Mouse (Mus musculus) spleen, adult 2 months (tissue): ENCODE data around the gene Atf7ip2. TPM values are rescaled to one million over a fixed set of nuclear protein-coding genes. Genes with fewer than 3 reads are reported as not detected.
"Not testable (repeated sequence)": the region's sequence is repeated elsewhere in the genome, so short reads cannot be mapped to it uniquely, and the experiment has no call there.

Source experiments
- DNase-seq, 2 experiments: peaks; one replicate each; pipeline versions ENCODE4 v3.0.0 to v3.0.0-alpha.2; 2012 to 2021; ENCODE audit warnings: low spot score in 2 of 2, low read depth in 1 of 2
- H3K27ac ChIP-seq: fragments of 200-500 bp; 2 replicates; pipeline ENCODE4 v1.5.1; 2012; ENCODE audit warnings: low read length, inconsistent platforms; ENCODE audit not compliant: insufficient read depth
- H3K27me3 ChIP-seq: fragments of 200-500 bp; 2 replicates; pipeline ENCODE4 v1.6.1; 2012; ENCODE audit warnings: mild to moderate bottlenecking, moderate library complexity, low read length, inconsistent platforms; ENCODE audit not compliant: control insufficient read depth, insufficient read depth
- H3K36me3 ChIP-seq: fragments of 200-500 bp; 2 replicates; pipeline ENCODE4 v1.6.1; 2012; ENCODE audit warnings: mild to moderate bottlenecking, low read length, inconsistent platforms; ENCODE audit not compliant: control insufficient read depth, insufficient read depth
- H3K4me1 ChIP-seq: fragments of 200-500 bp; 2 replicates; pipeline ENCODE4 v1.6.1; 2011; ENCODE audit warnings: inconsistent platforms; ENCODE audit not compliant: control insufficient read depth, insufficient read depth, insufficient read length
- H3K4me3 ChIP-seq: fragments of 200-500 bp; 2 replicates; pipeline ENCODE4 v1.5.1; 2011; ENCODE audit warnings: mild to moderate bottlenecking, inconsistent platforms; ENCODE audit not compliant: insufficient read depth, insufficient read length; ENCODE audit errors: extremely low read depth
- CTCF ChIP-seq: fragments of 200-500 bp; IDR thresholded peaks from 2 replicates; pipeline ENCODE4 v1.5.1; 2011; ENCODE audit warnings: mild to moderate bottlenecking, inconsistent platforms; ENCODE audit not compliant: insufficient read depth, insufficient read length, insufficient replicate concordance; ENCODE audit errors: extremely low read depth
- POLR2A ChIP-seq: fragments of 200-500 bp; IDR thresholded peaks from 2 replicates; pipeline ENCODE4 v1.6.1; 2011; ENCODE audit warnings: low read depth, low read length, inconsistent platforms
- WGBS: fragments of 180-500 bp; shearing (Covaris S2); methylation state at CpG from one replicate; pipeline ENCODE4 v1.1.7; 2018; 5-methylcytosine and 5-hydroxymethylcytosine counted together
- polyA plus RNA-seq: library from polyadenylated mRNA; depleted of rRNA; stranded (reverse); fragments of >200 nt; gene quantifications from 2 replicates; pipeline ENCODE4 v1.2.3, GENCODE M21; 2012

Gene Atf7ip2
- polyA plus RNA-seq, 1 experiment: not detected

DNA sequence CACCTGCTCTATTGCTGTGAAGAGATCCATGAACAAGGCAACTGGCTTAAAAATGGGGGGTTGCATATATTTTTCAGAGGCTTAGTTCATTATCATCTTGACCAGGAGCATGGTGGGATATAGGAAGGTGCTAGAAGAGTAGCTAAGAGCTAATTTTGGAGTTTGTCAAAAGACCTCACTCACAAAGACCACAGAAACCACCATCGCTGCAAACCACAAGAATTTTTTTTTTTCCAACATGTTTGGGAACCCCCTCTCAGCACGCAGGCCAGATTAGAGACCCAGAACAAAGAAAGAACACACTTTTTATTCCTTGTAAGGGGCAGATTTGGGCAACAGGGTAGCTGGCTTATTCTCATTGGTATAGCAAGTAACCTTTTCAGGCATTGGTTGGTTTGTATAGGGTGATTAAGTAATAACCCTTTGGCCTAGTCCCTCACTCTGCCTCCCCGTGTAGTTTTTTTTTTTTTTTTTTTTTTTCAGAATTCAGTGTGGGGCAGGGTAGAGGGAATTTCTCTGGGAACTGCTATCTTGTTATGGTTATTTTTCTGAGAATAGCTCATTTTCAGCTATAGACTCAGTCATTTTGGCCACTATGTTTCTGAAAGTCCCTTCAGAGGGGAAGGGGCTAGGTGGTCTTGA is 20.2 kb upstream of the Atf7ip2 start:
- WGBS: 56% methylated on average over 3 of the region's 3 CpGs
- no peaks in the 10 kb centered on the region for H3K27me3 ChIP-seq
- no peak for TF ChIP-seq POLR2A
- TF ChIP-seq CTCF: no peak
- DNase-seq: no peak
- no peaks in the 10 kb centered on the region for H3K4me1 ChIP-seq
- no peak overlapping the region for H3K27ac ChIP-seq
- H3K36me3 ChIP-seq: no peaks in the 10 kb centered on the region
- no peak overlapping the region for H3K4me3 ChIP-seq

DNA sequence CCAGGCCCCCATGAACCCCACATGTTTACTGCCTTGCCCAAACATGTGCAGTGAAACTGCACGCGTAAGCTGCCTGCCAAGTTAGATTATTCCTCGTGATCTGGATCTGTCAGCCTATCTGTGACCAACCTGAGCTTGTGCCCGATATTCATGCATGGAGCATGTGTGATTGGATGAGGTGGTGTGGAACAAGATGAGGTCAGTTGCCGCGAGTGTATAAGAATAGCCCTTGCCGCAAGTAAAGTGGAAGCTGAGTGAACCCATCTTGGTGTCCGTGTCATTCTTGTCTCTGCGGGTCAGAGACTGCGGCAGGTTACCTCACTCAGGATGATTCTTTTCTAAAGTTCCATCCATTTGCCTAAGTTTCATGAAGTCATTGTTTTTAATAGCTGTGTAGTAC is 5.1 kb upstream of the Atf7ip2 start:
- H3K36me3 ChIP-seq, DNase-seq, H3K27me3 ChIP-seq, H3K4me1 ChIP-seq, H3K27ac ChIP-seq, H3K4me3 ChIP-seq: not testable (repeated sequence)
- 96% methylated on average over 10 of the region's 10 CpGs for WGBS

GRCm38 (mm10) chr16:10208777-10209176 is 16.3 kb downstream of the Atf7ip2 start:
- H3K36me3 ChIP-seq: no peaks in the 10 kb centered on the region
- no peak overlapping the region for H3K4me3 ChIP-seq
- H3K4me1 ChIP-seq: no peaks in the 10 kb centered on the region
- no peak for DNase-seq
- H3K27me3 ChIP-seq: no peaks in the 10 kb centered on the region
- TF ChIP-seq CTCF (no peak), POLR2A (no peak)
- WGBS: 75% methylated on average over 1 of the region's 1 CpGs
- no peak overlapping the region for H3K27ac ChIP-seq

- H3K27me3 ChIP-seq, H3K27ac ChIP-seq, H3K4me1 ChIP-seq, H3K4me3 ChIP-seq, H3K36me3 ChIP-seq, DNase-seq: not testable (repeated sequence)
- 87% methylated on average over 1 of the region's 1 CpGs for WGBS
These were observed 23.9 kb downstream of the Atf7ip2 start for GRCm38 (mm10) chr16:10216366-10216765.

- H3K27me3 ChIP-seq, H3K4me3 ChIP-seq, H3K36me3 ChIP-seq, DNase-seq, H3K27ac ChIP-seq, H3K4me1 ChIP-seq: not testable (repeated sequence)
- WGBS: 83% methylated on average over 2 of the region's 2 CpGs
These were observed 24.5 kb downstream of the Atf7ip2 start for GRCm38 (mm10) chr16:10217020-10217419.

DNA sequence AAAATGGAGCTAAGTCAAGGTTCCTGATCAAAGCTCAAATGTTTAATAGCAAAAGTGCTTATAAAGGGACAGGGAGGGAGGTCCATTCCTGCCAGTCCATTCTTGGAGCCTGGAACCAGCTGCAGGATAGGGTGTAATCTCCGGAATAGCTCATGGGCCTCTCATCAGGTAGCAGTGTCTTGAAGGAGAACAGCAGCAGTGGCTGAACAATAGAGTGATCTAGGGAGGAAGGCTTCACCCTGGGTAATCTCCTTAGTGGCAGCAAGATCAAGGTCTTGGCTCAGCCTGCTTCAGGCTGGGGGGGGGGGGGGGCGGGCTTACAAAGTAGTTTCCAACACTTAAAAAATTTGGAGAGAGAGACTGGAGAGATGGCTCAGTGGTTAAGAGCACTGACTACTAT is 34.8 kb downstream of the Atf7ip2 start:
- 83% methylated on average over 2 of the region's 2 CpGs for WGBS
- no peaks in the 10 kb centered on the region for H3K36me3 ChIP-seq
- DNase-seq: no peak
- no peak for TF ChIP-seq CTCF
- no peak for TF ChIP-seq POLR2A
- no peak overlapping the region for H3K27ac ChIP-seq
- H3K4me3 ChIP-seq: no peak overlapping the region
- H3K4me1 ChIP-seq: no peaks in the 10 kb centered on the region
- no peaks in the 10 kb centered on the region for H3K27me3 ChIP-seq

- no peak for DNase-seq
- H3K4me3 ChIP-seq: no peak overlapping the region
- no peak for TF ChIP-seq CTCF
- H3K36me3 ChIP-seq: no peaks in the 10 kb centered on the region
- H3K27me3 ChIP-seq: no peaks in the 10 kb centered on the region
- no peaks in the 10 kb centered on the region for H3K4me1 ChIP-seq
- H3K27ac ChIP-seq: no peak overlapping the region
These were observed 44.1 kb downstream of the Atf7ip2 start for GRCm38 (mm10) chr16:10236601-10237000.

DNA sequence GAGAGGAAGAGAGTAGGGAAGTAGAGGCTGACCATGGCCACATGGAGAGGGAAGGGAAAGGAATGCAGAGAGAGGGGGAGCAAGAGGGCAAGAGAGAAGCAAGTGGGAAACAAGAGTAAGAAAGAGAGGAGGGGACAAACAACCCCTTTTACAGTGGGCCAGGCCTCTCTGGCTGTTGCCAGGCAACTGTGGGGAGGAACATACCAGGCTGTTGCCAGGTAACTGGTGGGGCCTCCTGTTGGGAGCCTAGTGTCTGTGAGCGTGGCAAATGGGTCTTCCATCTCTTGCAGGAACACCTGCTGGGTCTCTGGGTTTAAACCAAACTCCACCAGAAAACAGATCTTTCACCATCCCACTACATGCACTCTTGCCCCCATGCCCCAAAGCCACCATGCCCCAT is 61.5 kb downstream of the Atf7ip2 start:
- whole genome bisulfite sequencing: 64% methylated on average over 1 of the region's 1 CpGs
- Histone ChIP-seq H3K36me3 (no peaks in the 10 kb centered on the region), H3K4me3 (no peak overlapping the region), H3K4me1 (no peaks in the 10 kb centered on the region), H3K27me3 (no peaks in the 10 kb centered on the region), H3K27ac (no peak overlapping the region)
- TF ChIP-seq POLR2A: no peak
- no peak for TF ChIP-seq CTCF
- no peak for DNase-seq
